Mouse (Mus musculus) kidney, embryonic 15.5 days (tissue): ENCODE measurements around the gene Mrvi1. TPM values are rescaled to one million over a fixed set of nuclear protein-coding genes. Genes with fewer than 3 reads are reported as not detected.

Source experiments
- ATAC-seq: fragments of 200-750 bp; cut with Nextera tagmentation; replicated peaks from 2 replicates; pipeline ENCODE4 v1.8.0; 2017; ENCODE audit warnings: moderate TSS enrichment; ENCODE audit not compliant: low FRiP score
- H3K27ac ChIP-seq: fragments of 300-500 bp; sonication (generic); 2 replicates; pipeline ENCODE4 v1.5.1; 2015; ENCODE audit warnings: mild to moderate bottlenecking, inconsistent platforms
- H3K27me3 ChIP-seq: fragments of 300-500 bp; sonication (generic); 2 replicates; pipeline ENCODE4 v1.6.1; 2015; ENCODE audit warnings: inconsistent platforms
- H3K36me3 ChIP-seq: fragments of 300-500 bp; sonication (generic); 2 replicates; pipeline ENCODE4 v1.6.1; 2015; ENCODE audit warnings: inconsistent platforms
- H3K4me1 ChIP-seq: fragments of 300-500 bp; sonication (generic); 2 replicates; pipeline ENCODE4 v1.6.1; 2015; ENCODE audit warnings: inconsistent platforms
- H3K4me2 ChIP-seq: fragments of 300-500 bp; sonication (generic); 2 replicates; pipeline ENCODE4 v1.6.1; 2015; ENCODE audit warnings: moderate library complexity, mild to moderate bottlenecking, inconsistent platforms
- H3K4me3 ChIP-seq: fragments of 300-500 bp; sonication (generic); replicated peaks from 2 replicates; pipeline ENCODE4 v1.5.1; 2015; ENCODE audit warnings: mild to moderate bottlenecking, inconsistent platforms
- H3K9ac ChIP-seq: fragments of 300-500 bp; sonication (generic); 2 replicates; pipeline ENCODE4 v1.6.1; 2015; ENCODE audit warnings: mild to moderate bottlenecking, inconsistent platforms
- H3K9me3 ChIP-seq: fragments of 300-500 bp; sonication (generic); replicated peaks from 2 replicates; pipeline ENCODE4 v1.6.1; 2016; ENCODE audit warnings: inconsistent platforms
- WGBS: fragments of 180-500 bp; shearing (Covaris S2); methylation state at CpG from one replicate; pipeline ENCODE4 v1.1.7; 2015; ENCODE audit warnings: mixed read lengths; 5-methylcytosine and 5-hydroxymethylcytosine counted together
- polyA plus RNA-seq: library from polyadenylated mRNA; unstranded; fragments of >200 nt; fragmentation: Nextera tagmentation; extraction: Ambion mirVana; gene quantifications from 2 replicates; pipeline ENCODE4 v1.2.1, GENCODE M21; 2015

Mrvi1 gene
- polyA plus RNA-seq, 1 experiment from 2014 or later, result 15.8 TPM

- WGBS, result 78% methylated on average over 13 of the region's 13 CpGs
- no peak for ATAC-seq
- H3K27ac ChIP-seq, result no peak overlapping the region
- H3K27me3 ChIP-seq, result no peaks in the 10 kb centered on the region
- H3K36me3 ChIP-seq, result no peaks in the 10 kb centered on the region
- H3K4me3 ChIP-seq, result no peak overlapping the region
- H3K9me3 ChIP-seq, result no peaks in the 10 kb centered on the region
- H3K4me1 ChIP-seq, result peaks cover 14% of the 10 kb centered on the region
- H3K4me2 ChIP-seq, result no peak overlapping the region
- no peak overlapping the region for H3K9ac ChIP-seq
These were observed 32.3 kb downstream of the Mrvi1 start for GRCm38 (mm10) chr7:110949785-110950620.

DNA sequence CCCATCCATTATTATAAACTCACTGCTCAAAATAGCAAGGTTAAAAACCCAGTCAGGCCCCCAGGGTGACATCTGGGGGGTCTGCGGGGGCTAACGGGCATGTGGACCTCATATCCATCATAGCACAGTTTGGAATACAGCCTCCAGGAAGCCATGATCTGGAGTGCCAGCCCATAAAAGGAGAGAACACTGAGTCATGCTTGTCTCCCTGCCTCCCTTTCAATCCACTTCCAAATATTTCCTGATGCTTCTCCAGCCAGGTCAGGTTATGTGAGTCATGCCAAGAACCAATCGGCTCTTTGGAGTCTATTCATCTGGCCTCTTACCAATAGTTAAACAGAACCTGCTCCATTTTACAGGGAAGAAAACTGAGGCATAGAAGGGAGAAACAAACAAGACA is 33.7 kb downstream of the Mrvi1 start:
- no peak for ATAC-seq
- no peak overlapping the region for H3K9ac ChIP-seq
- H3K9me3 ChIP-seq, result no peaks in the 10 kb centered on the region
- no peaks in the 10 kb centered on the region for H3K27me3 ChIP-seq
- no peak overlapping the region for H3K27ac ChIP-seq
- no peaks in the 10 kb centered on the region for H3K36me3 ChIP-seq
- 77% methylated on average over 3 of the region's 3 CpGs for WGBS
- peaks cover 13% of the 10 kb centered on the region for H3K4me1 ChIP-seq
- H3K4me3 ChIP-seq, result no peak overlapping the region
- no peak overlapping the region for H3K4me2 ChIP-seq

GRCm38 (mm10) chr7:110947616-110948015 is 34.6 kb downstream of the Mrvi1 start:
- no peak overlapping the region for H3K4me2 ChIP-seq
- H3K9ac ChIP-seq, result no peak overlapping the region
- no peaks in the 10 kb centered on the region for H3K9me3 ChIP-seq
- WGBS, result 95% methylated on average over 6 of the region's 6 CpGs
- H3K4me3 ChIP-seq, result no peak overlapping the region
- no peaks in the 10 kb centered on the region for H3K27me3 ChIP-seq
- H3K27ac ChIP-seq, result no peak overlapping the region
- peaks cover 4% of the 10 kb centered on the region; the same call in 1 of the 2 replicates for H3K4me1 ChIP-seq
- no peaks in the 10 kb centered on the region for H3K36me3 ChIP-seq
- ATAC-seq, result no peak

DNA sequence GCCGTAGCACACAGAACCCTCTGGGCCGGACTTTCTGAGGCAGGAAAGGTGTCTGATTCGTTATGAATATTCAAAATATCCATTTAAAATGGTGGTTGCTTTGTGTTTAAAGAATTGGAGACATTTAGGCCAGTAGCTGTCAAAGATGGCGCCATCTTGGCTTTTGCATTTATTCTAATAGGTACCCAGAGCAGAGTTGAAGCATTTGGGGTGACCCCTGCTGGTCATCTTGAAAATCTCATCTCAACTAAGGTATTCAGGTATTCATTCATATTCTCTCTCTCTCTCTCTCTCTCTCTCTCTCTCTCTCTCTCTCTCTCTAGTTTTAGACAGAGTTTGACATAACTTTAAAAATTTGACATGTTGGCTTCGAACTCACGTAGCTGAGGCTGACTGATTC is 35.5 kb downstream of the Mrvi1 start:
- WGBS, result 82% methylated on average over 6 of the region's 6 CpGs
- H3K4me1 ChIP-seq, result peaks cover 7% of the 10 kb centered on the region
- no peak for ATAC-seq

DNA sequence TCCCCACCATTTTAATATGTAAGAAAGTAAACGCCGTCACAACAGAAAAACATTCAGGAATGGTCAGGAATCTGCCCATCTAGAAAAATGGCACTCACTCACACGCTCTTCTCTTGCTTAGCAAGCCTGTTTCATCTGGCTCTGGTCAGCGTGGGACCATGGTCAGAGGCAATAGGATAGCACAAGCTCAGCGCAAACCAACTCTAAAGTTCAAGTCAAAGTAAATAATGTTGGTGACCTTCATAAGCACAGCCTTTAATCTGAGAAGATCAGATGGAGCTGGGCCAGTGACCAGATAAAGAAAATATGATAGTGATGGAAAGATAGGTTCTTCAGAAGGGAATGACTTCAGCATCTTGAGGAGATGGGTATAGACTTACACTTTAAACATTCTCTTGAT is 37.9 kb downstream of the Mrvi1 start:
- Histone ChIP-seq H3K4me1 (peaks cover 13% of the 10 kb centered on the region), H3K36me3 (no peaks in the 10 kb centered on the region), H3K9me3 (no peaks in the 10 kb centered on the region), H3K9ac (no peak overlapping the region), H3K4me3 (no peak overlapping the region), H3K27me3 (no peaks in the 10 kb centered on the region), H3K4me2 (no peak overlapping the region), H3K27ac (no peak overlapping the region)
- WGBS, result 78% methylated on average over 5 of the region's 5 CpGs
- no peak for ATAC-seq

More for the DNA sequence above, 35.5 kb downstream of the Mrvi1 start:
- Histone ChIP-seq H3K27ac (no peak overlapping the region), H3K36me3 (no peaks in the 10 kb centered on the region), H3K4me2 (no peak overlapping the region), H3K9me3 (no peaks in the 10 kb centered on the region), H3K4me3 (no peak overlapping the region), H3K27me3 (no peaks in the 10 kb centered on the region), H3K9ac (no peak overlapping the region)

GRCm38 (mm10) chr7:110941701-110942530 is 40.3 kb downstream of the Mrvi1 start:
- Histone ChIP-seq H3K27ac (peak overlapping the region; percentile 85), H3K4me1 (peaks cover 13% of the 10 kb centered on the region), H3K4me2 (no peak overlapping the region), H3K9ac (no peak overlapping the region), H3K36me3 (no peaks in the 10 kb centered on the region), H3K9me3 (no peaks in the 10 kb centered on the region), H3K4me3 (no peak overlapping the region), H3K27me3 (no peaks in the 10 kb centered on the region)
- peak; percentile 62 for ATAC-seq
- 29% methylated on average over 6 of the region's 6 CpGs for WGBS

- Histone ChIP-seq H3K4me2 (no peak overlapping the region), H3K36me3 (no peaks in the 10 kb centered on the region), H3K4me3 (no peak overlapping the region), H3K27ac (peak overlapping the region; percentile 85), H3K4me1 (peaks cover 15% of the 10 kb centered on the region), H3K9ac (no peak overlapping the region), H3K27me3 (no peaks in the 10 kb centered on the region), H3K9me3 (no peaks in the 10 kb centered on the region)
- WGBS, result 74% methylated on average over 4 of the region's 4 CpGs
- ATAC-seq, result no peak
These were observed 41.1 kb downstream of the Mrvi1 start for GRCm38 (mm10) chr7:110941116-110941521.

GRCm38 (mm10) chr7:110935815-110936762 is 46.2 kb downstream of the Mrvi1 start:
- peaks cover 2% of the 10 kb centered on the region; the same call in 1 of the 2 replicates for H3K4me1 ChIP-seq
- no peak overlapping the region for H3K4me3 ChIP-seq
- WGBS, result 73% methylated on average over 6 of the region's 6 CpGs
- no peak overlapping the region for H3K27ac ChIP-seq
- ATAC-seq, result no peak
- no peak overlapping the region for H3K9ac ChIP-seq
- no peaks in the 10 kb centered on the region for H3K9me3 ChIP-seq
- H3K4me2 ChIP-seq, result no peak overlapping the region
- no peaks in the 10 kb centered on the region for H3K36me3 ChIP-seq
- H3K27me3 ChIP-seq, result no peaks in the 10 kb centered on the region

GRCm38 (mm10) chr7:110933999-110934398 is 48.3 kb downstream of the Mrvi1 start:
- Histone ChIP-seq H3K27me3 (no peaks in the 10 kb centered on the region), H3K9me3 (no peaks in the 10 kb centered on the region), H3K27ac (no peak overlapping the region), H3K4me1 (0 out of 2 replicates have a peak, but pooled peaks cover 2% of the 10 kb centered on the region), H3K4me2 (no peak overlapping the region), H3K36me3 (no peaks in the 10 kb centered on the region), H3K9ac (no peak overlapping the region), H3K4me3 (no peak overlapping the region)
- WGBS, result 71% methylated on average over 2 of the region's 2 CpGs
- no peak for ATAC-seq

- Histone ChIP-seq H3K4me3 (no peak overlapping the region), H3K27ac (no peak overlapping the region), H3K27me3 (no peaks in the 10 kb centered on the region), H3K4me2 (no peak overlapping the region), H3K9ac (no peak overlapping the region), H3K9me3 (no peaks in the 10 kb centered on the region), H3K4me1 (0 out of 2 replicates have a peak, but pooled peaks cover 2% of the 10 kb centered on the region), H3K36me3 (no peaks in the 10 kb centered on the region)
- WGBS, result 85% methylated on average over 3 of the region's 3 CpGs
- ATAC-seq, result no peak
These were observed 48.9 kb downstream of the Mrvi1 start for GRCm38 (mm10) chr7:110933329-110933728.

DNA sequence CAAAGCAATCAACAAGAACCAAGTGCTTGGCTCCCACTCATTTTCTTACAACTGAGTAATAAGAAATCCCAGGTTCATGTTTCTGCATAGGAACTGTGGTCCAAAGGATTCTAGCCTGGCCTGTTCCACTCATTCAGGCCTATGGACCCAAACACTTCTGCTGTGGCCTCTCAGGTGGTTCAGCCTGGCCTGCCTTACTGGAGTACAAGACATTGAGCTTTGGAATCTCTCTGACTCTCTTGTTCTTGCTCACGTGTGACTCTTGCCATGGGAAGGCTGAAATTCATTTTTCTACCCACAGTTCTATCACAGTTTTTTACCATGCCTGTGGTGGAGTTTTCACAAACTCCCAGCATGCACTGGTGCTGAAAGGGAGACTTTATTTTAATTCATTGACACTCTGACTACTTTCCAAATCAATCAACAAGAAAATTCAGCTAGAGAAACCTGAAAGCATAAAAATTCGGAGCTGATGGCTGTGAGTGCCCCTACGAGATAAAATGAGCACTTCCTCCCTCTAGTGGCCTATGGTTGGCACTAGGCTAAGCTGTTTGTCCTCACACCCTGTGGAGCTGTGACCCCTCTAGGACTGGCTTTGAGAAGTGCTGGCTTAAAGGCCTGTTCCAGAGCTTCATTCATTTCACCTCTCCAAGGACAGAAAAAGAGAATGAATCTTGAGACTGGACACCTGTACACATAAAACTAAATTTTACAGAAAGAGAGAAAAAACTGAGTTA is 52.0 kb downstream of the Mrvi1 start:
- no peak for ATAC-seq
- Histone ChIP-seq H3K4me3 (no peak overlapping the region), H3K4me1 (no peaks in the 10 kb centered on the region), H3K9ac (no peak overlapping the region), H3K27ac (no peak overlapping the region), H3K9me3 (no peaks in the 10 kb centered on the region), H3K27me3 (no peaks in the 10 kb centered on the region), H3K4me2 (no peak overlapping the region), H3K36me3 (no peaks in the 10 kb centered on the region; the same call in 1 of the 2 replicates)
- 27% methylated on average over 3 of the region's 3 CpGs for WGBS
